Mouse (Mus musculus) liver, embryonic 16.5 days (tissue): ENCODE data around the gene Chrng. TPM values are rescaled to one million over a fixed set of nuclear protein-coding genes. Genes with fewer than 3 reads are reported as not detected.
A peak's percentile ranks its signal among the peaks of the same experiment; 100 is the strongest.

Experiments
- ATAC-seq: fragments of 200-750 bp; cut with Nextera tagmentation; 2 replicates; pipeline ENCODE4 v1.8.0; 2017; ENCODE audit warnings: low read depth, mild to moderate bottlenecking, moderate number of reproducible peaks, moderate library complexity
- H3K27ac ChIP-seq: fragments of 300-500 bp; sonication (generic); 2 replicates; pipeline ENCODE4 v1.5.1; 2014; ENCODE audit warnings: mild to moderate bottlenecking, low read length
- H3K27me3 ChIP-seq: fragments of 300-500 bp; sonication (generic); 2 replicates; pipeline ENCODE4 v1.6.1; 2014; ENCODE audit warnings: low read depth, low read length, mixed read lengths; ENCODE audit not compliant: control insufficient read depth, insufficient read depth
- H3K36me3 ChIP-seq: fragments of 300-500 bp; sonication (generic); 2 replicates; pipeline ENCODE4 v1.6.1; 2014; ENCODE audit warnings: mild to moderate bottlenecking; ENCODE audit not compliant: control insufficient read depth, insufficient read depth
- H3K4me1 ChIP-seq: fragments of 300-500 bp; sonication (generic); 2 replicates; pipeline ENCODE4 v1.6.1; 2014; ENCODE audit warnings: low read depth, low read length, mixed read lengths; ENCODE audit not compliant: control insufficient read depth
- H3K4me2 ChIP-seq: fragments of 300-500 bp; sonication (generic); 2 replicates; pipeline ENCODE4 v1.6.1; 2014; ENCODE audit warnings: low read depth, low read length, mixed read lengths
- H3K4me3 ChIP-seq: fragments of 300-500 bp; sonication (generic); 2 replicates; pipeline ENCODE4 v1.5.1; 2014; ENCODE audit warnings: low read depth, mild to moderate bottlenecking, low read length
- H3K9ac ChIP-seq: fragments of 300-500 bp; sonication (generic); 2 replicates; pipeline ENCODE4 v1.6.1; 2014; ENCODE audit warnings: low read depth, low read length
- H3K9me3 ChIP-seq: fragments of 300-500 bp; sonication (generic); replicated peaks from 2 replicates; pipeline ENCODE4 v1.6.1; 2016; ENCODE audit warnings: low read length; ENCODE audit not compliant: control insufficient read depth
- WGBS: fragments of 180-500 bp; shearing (Covaris S2); extraction: QIAGEN DNeasy Blood & Tissue Kit; methylation state at CpG from one replicate; pipeline ENCODE4 v1.1.7; 2014; ENCODE audit not compliant: insufficient replicate concordance; 5-methylcytosine and 5-hydroxymethylcytosine counted together
- polyA plus RNA-seq: library from polyadenylated mRNA; unstranded; fragments of >200 nt; fragmentation: Nextera tagmentation; extraction: Ambion mirVana; gene quantifications from 2 replicates; pipeline ENCODE4 v1.2.1, GENCODE M21; 2015

Gene Chrng
- polyA plus RNA-seq, 1 experiment from 2014 or later, result 0.99 TPM

DNA sequence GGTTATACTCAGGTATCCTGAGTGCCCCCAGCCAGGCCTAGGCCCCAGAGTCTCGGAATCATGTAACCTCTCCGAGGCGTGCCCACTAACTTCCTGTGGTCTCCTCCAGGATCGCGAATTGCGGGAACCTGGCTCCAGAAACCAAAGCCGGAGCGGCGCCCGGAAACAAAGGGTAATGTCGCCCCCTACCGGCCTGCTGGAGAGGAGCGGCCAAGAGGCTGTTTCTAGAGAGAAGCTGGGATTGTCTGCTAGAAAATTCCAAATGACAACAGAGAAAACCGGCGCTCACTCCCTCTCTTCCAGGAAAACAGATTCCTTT lies 17.5 kb upstream of the Chrng start:
- Histone ChIP-seq H3K4me1 (no peaks in the 10 kb centered on the region; the same call in 1 of the 2 replicates), H3K4me3 (peak overlapping the region; percentile 52), H3K9ac (peak overlapping the region; percentile 40; the same call in 1 of the 2 replicates), H3K9me3 (no peaks in the 10 kb centered on the region), H3K4me2 (peak overlapping the region; percentile 64), H3K27me3 (peaks cover 46% of the 10 kb centered on the region), H3K36me3 (no peaks in the 10 kb centered on the region), H3K27ac (no peak overlapping the region)
- WGBS, result under 1% methylated on average over 15 of the region's 15 CpGs
- ATAC-seq, result no peak

DNA sequence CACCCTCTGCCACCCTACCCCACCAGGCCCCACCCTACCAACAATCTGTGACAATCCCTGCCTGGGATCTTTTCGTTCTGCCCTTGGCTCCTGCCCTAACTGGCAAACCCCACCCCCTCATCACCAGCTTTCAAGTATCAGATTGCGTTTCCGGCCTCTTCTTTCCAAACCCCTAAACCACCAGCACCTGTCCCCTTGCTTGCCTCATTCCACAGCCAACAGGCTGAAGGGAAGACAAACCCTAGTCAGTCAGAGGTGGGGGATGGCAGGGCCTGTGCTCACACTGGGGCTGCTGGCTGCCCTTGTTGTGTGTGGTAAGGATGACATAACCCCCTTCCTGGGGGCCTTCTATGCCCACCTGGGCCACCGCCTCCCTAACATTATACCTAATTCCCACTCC lies 14.0 kb upstream of the Chrng start, which contains the start of gene Chrnd:
Gene Chrnd (plus strand): TSS at position 179 of the 400 bp plus-strand sequence.
- Histone ChIP-seq H3K9me3 (no peaks in the 10 kb centered on the region), H3K4me2 (no peak within 1 kb of the TSS), H3K36me3 (no peaks in the 10 kb centered on the region), H3K27me3 (peaks cover 22% of the 10 kb centered on the region), H3K4me1 (no peaks in the 10 kb centered on the region), H3K4me3 (no peak within 1 kb of the TSS), H3K9ac (no peak within 1 kb of the TSS), H3K27ac (no peak within 1 kb of the TSS)
- no peak for ATAC-seq
- WGBS, result 30% methylated on average over 4 of the region's 4 CpGs

DNA sequence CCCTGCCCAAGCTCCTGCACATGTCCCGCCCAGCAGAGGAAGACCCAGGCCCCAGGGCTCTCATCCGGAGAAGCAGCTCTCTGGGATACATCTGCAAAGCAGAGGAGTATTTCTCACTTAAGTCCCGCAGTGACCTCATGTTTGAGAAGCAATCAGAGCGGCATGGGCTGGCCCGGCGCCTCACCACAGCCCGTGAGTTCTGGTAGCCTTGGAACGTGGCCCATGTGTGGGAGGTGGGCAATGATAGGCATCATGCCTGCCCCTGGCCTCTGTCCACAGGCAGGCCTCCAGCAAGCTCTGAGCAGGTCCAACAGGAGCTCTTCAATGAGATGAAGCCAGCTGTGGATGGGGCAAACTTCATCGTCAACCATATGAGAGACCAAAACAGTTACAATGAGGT lies 7.2 kb upstream of the Chrng start:
- Histone ChIP-seq H3K4me1 (no peaks in the 10 kb centered on the region), H3K4me3 (no peak overlapping the region), H3K27ac (no peak overlapping the region), H3K4me2 (no peak overlapping the region), H3K9ac (no peak overlapping the region), H3K36me3 (no peaks in the 10 kb centered on the region), H3K27me3 (no peaks in the 10 kb centered on the region), H3K9me3 (no peaks in the 10 kb centered on the region)
- no peak for ATAC-seq
- WGBS, result 71% methylated on average over 9 of the region's 9 CpGs

DNA sequence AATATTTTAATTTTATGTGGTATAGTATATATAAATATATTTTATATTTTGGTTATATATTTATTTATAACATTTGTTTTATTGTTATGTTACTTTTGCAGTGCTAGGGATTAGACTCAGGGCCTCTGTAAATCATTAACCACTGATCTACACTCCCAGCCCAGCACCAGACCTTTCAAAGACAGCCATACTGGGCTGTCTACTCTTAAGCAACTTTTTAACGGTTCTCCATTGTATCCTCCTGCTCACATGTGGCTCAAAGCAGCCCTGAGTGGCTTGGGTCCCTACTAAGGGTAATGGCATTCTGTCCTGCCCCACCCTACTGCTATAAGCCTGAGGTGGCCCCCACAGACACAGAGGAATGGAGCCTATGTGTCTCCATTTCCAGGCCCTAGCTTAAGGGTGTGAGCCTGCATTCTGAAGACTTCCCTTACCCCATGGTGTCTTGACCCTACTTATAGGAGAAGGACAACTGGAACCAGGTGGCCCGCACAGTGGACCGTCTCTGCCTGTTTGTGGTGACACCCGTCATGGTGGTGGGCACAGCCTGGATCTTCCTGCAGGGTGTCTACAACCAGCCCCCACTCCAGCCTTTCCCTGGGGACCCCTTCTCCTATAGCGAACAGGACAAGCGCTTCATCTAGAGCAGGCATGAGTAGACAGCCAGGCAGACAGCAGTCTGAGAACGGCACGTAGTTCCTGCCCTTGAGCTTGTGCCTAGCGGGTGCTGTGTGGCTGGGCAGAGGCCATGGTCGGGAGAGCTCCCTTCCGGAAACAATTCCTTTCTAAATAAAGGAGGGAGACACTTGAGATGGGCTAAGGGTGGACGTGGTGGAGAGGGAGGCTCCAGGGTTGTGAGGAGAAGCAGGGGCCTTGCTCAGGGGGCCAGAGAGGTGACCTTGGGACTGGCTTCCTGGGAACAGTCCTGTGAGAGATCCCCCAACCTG lies 6.1 kb upstream of the Chrng start:
- 62% methylated on average over 12 of the region's 12 CpGs for WGBS

DNA sequence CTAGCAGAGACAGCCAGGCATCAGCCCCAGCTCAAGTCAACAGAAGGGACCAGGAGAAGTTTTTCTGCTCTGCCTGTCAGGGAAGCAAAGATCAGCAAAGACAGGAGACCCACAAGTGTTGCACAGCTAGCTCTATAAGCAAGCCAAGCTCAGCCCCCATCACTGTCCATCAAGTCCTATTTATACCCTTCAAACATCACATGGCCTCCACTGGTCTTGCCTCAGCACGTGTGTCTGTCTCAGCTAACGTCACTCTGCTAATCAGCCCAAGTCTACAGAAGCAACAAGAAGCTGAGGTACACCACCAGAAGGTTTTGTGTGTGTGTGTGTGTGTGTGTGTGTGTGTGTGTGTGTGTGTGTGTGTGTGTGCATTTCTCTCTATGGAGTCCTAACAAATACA lies 3.6 kb upstream of the Chrng start:
- no peak for ATAC-seq
- Histone ChIP-seq H3K4me1 (no peaks in the 10 kb centered on the region), H3K27me3 (no peaks in the 10 kb centered on the region; the same call in 1 of the 2 replicates), H3K9ac (no peak overlapping the region), H3K4me3 (no peak overlapping the region), H3K36me3 (no peaks in the 10 kb centered on the region), H3K27ac (no peak overlapping the region), H3K4me2 (no peak overlapping the region), H3K9me3 (no peaks in the 10 kb centered on the region)
- 20% methylated on average over 2 of the region's 2 CpGs for WGBS

More for the DNA sequence above, 6.1 kb upstream of the Chrng start:
- Histone ChIP-seq H3K9me3 (no peaks in the 10 kb centered on the region), H3K4me1 (no peaks in the 10 kb centered on the region), H3K27ac (no peak overlapping the region), H3K9ac (no peak overlapping the region), H3K36me3 (no peaks in the 10 kb centered on the region), H3K4me2 (no peak overlapping the region), H3K27me3 (no peaks in the 10 kb centered on the region), H3K4me3 (no peak overlapping the region)
- ATAC-seq, result no peak

DNA sequence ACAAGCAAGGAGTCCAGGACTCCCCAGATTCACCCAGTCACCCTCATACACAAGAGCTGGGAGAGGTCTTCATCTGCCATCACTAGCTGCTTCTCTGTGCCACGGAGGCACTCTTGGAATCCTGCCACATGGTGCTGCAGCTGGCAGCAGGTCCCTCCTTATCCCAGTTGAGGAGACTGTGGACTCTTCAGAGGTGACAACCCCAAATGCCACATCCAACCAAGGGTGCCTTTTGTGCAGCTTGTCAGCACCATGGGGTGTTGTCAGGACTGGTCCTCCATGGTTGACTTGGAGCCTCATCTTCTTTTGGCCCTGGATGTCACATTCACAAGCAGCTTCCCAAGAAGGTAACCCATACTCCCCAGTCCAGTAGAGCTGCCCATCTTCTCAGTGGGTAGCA lies 2.6 kb upstream of the Chrng start:
- Histone ChIP-seq H3K36me3 (no peaks in the 10 kb centered on the region), H3K9me3 (no peaks in the 10 kb centered on the region), H3K4me2 (no peak overlapping the region), H3K27ac (no peak overlapping the region), H3K27me3 (peaks cover 8% of the 10 kb centered on the region), H3K4me1 (no peaks in the 10 kb centered on the region), H3K9ac (no peak overlapping the region), H3K4me3 (no peak overlapping the region)
- 33% methylated on average over 1 of the region's 1 CpGs for WGBS
- no peak for ATAC-seq

DNA sequence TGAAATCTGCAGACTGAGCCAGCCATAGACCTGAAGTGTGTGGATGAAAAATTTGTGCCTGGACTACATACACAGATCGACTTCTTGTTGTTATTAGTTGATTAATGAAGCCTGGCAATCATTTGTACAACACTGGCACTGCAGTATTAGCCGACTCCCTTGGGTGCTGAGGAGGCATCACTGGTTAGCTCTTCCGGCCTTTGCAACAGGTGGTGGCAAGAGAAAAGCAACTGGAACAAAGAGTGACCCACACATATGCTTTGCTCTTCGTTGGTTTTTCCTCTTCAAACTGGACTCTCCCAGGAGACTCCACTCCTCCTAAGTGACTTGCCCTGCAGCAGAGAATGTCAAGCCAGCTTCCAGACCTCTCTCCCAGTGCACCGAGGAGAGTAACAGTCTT lies 678 bp upstream of the Chrng start:
- 56% methylated on average over 5 of the region's 5 CpGs for WGBS
- no peaks in the 10 kb centered on the region for H3K9me3 ChIP-seq

DNA sequence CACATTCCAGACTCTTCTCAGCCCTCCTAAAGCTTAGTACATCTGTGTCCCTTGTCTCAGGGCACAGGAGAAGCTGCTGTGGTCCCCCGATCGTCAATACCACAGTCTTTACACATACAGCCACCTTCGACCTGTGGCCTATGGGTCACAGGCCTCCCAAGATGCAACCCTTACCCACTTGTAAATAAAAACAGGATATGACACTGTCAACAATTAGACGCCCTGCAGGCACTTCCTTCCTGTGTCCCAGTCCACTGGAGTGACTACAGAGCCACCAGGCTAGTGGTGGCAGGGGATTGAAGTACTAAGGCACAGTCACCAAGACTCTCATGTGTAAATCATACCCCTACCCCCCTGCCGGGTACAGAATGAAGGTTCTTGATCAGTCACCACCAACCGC lies 581 bp downstream of the Chrng start:
- Histone ChIP-seq H3K9ac (no peak overlapping the region), H3K9me3 (no peaks in the 10 kb centered on the region), H3K27ac (no peak overlapping the region), H3K36me3 (no peaks in the 10 kb centered on the region), H3K27me3 (peaks cover 18% of the 10 kb centered on the region), H3K4me2 (no peak overlapping the region), H3K4me3 (no peak overlapping the region), H3K4me1 (no peaks in the 10 kb centered on the region)
- WGBS, result 39% methylated on average over 6 of the region's 6 CpGs
- ATAC-seq, result no peak

More for the DNA sequence above, 678 bp upstream of the Chrng start:
- no peaks in the 10 kb centered on the region for H3K36me3 ChIP-seq
- ATAC-seq, result no peak
- peaks cover 18% of the 10 kb centered on the region for H3K27me3 ChIP-seq
- H3K4me3 ChIP-seq, result no peak overlapping the region
- no peak overlapping the region for H3K27ac ChIP-seq
- no peaks in the 10 kb centered on the region for H3K4me1 ChIP-seq
- H3K4me2 ChIP-seq, result no peak overlapping the region
- no peak overlapping the region for H3K9ac ChIP-seq

DNA sequence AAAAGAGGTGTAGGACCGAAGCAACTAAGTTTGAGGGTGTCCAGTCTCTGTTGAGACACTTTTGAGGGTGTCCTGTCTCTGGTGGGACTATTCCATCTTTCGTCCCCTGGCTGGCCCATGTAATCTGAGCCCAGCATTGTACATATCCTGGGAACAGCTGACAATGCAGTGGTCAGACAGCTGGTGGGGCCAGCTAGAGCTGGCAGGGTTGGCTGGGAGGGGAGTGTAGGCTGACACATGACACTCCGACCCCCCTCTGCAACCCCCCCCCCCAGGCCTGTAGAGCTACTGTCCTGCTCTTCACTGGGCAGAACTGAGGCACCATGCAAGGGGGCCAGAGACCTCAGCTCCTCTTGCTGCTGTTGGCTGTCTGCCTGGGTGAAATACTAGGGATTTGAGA lies 1.0 kb downstream of the Chrng start:
- ATAC-seq, result no peak
- Histone ChIP-seq H3K9ac (no peak overlapping the region), H3K27ac (no peak overlapping the region), H3K4me2 (no peak overlapping the region), H3K36me3 (no peaks in the 10 kb centered on the region), H3K27me3 (peaks cover 18% of the 10 kb centered on the region), H3K4me1 (no peaks in the 10 kb centered on the region), H3K9me3 (no peaks in the 10 kb centered on the region), H3K4me3 (no peak overlapping the region)
- WGBS, result 38% methylated on average over 3 of the region's 3 CpGs
